Mouse (Mus musculus): ENCODE measurements around the gene Fermt2. TPM values are rescaled to one million over a fixed set of nuclear protein-coding genes. Genes with fewer than 3 reads are reported as not detected.

Fermt2 gene
- total RNA-seq, 2 experiments from 2014 or later = 214 to 243 TPM

GRCm38 (mm10) chr14:45550010-45550647 lies 20.2 kb upstream of the Fermt2 start:
- Histone ChIP-seq H3K4me3 (no peak overlapping the region), H3K27ac (no peak overlapping the region)
- intact Hi-C loops (cut with DNase I) = no loop called here
- TF ChIP-seq CTCF (IDR thresholded peaks at IDR 0.05) = no peak
- no peak for DNase-seq

- DNase-seq = no peak
- TF ChIP-seq CTCF (IDR thresholded peaks at IDR 0.05) = peak; percentile 14; the same call in 1 of the 2 replicates
- Histone ChIP-seq H3K4me3 (no peak overlapping the region), H3K27ac (no peak overlapping the region)
- intact Hi-C loops (cut with DNase I) = no loop called here
Measured at GRCm38 (mm10) chr14:45548118-45548517, 18.2 kb upstream of the Fermt2 start.

GRCm38 (mm10) chr14:45544905-45545304 lies 15.0 kb upstream of the Fermt2 start:
- TF ChIP-seq CTCF (IDR thresholded peaks at IDR 0.05) = no peak
- intact Hi-C loops (cut with DNase I) = no loop called here
- Histone ChIP-seq H3K27ac (no peak overlapping the region), H3K4me3 (no peak overlapping the region)
- no peak for DNase-seq

- intact Hi-C loops (cut with DNase I) = no loop called here
- Histone ChIP-seq H3K27ac (no peak overlapping the region), H3K4me3 (no peak overlapping the region)
- DNase-seq = no peak
- TF ChIP-seq CTCF (IDR thresholded peaks at IDR 0.05) = no peak
Measured at GRCm38 (mm10) chr14:45544026-45544425, 14.1 kb upstream of the Fermt2 start.

- DNase-seq = peak; percentile 85
- H3K27ac ChIP-seq = peak overlapping the region; percentile 84
- peak overlapping the region; percentile 55 for H3K4me3 ChIP-seq
- intact Hi-C loops (cut with DNase I) = loop anchor here (1.0 kb wide), 1 partner anchor 117 kb away; no protein-coding TSS in a partner anchor
- TF ChIP-seq CTCF (IDR thresholded peaks at IDR 0.05) = peak; percentile 90
Measured at GRCm38 (mm10) chr14:45539659-45540468, 9.9 kb upstream of the Fermt2 start.

GRCm38 (mm10) chr14:45530364-45531345 lies 737 bp upstream of the Fermt2 start:
- intact Hi-C loops (cut with DNase I) = loop anchor here (5.0 kb wide), 1 partner anchor 68 kb away; no protein-coding TSS in a partner anchor
- no peak for DNase-seq
- no peak for TF ChIP-seq CTCF (IDR thresholded peaks at IDR 0.05)
- H3K27ac ChIP-seq = peak overlapping the region; percentile 99
- peak overlapping the region; percentile 88 for H3K4me3 ChIP-seq

- TF ChIP-seq CTCF (IDR thresholded peaks at IDR 0.05) = no peak
- Histone ChIP-seq H3K27ac (peak overlapping the region; percentile 99), H3K4me3 (peak overlapping the region; percentile 88)
- DNase-seq = peak; percentile 55
- intact Hi-C loops (cut with DNase I) = loop anchor here (2.0 to 5.0 kb wide), 2 partner anchors 16 to 42 kb away; no protein-coding TSS in a partner anchor
Measured at GRCm38 (mm10) chr14:45528861-45529260, 1.1 kb downstream of the Fermt2 start.

GRCm38 (mm10) chr14:45515771-45516170 lies 14.1 kb downstream of the Fermt2 start:
- intact Hi-C loops (cut with DNase I) = no loop called here
- peak overlapping the region; percentile 71 for H3K27ac ChIP-seq
- DNase-seq = no peak

GRCm38 (mm10) chr14:45510787-45511186 lies 19.1 kb downstream of the Fermt2 start:
- peak; percentile 33 for DNase-seq
- intact Hi-C loops (cut with DNase I) = no loop called here
- H3K27ac ChIP-seq = peak overlapping the region; percentile 64
- no peak overlapping the region for H3K4me3 ChIP-seq
- TF ChIP-seq CTCF (IDR thresholded peaks at IDR 0.05) = no peak

More at GRCm38 (mm10) chr14:45515771-45516170, 14.1 kb downstream of the Fermt2 start:
- TF ChIP-seq CTCF (IDR thresholded peaks at IDR 0.05) = no peak
- H3K4me3 ChIP-seq = peak overlapping the region; percentile 40; the same call in 1 of the 2 replicates

GRCm38 (mm10) chr14:45507923-45508322 lies 22.0 kb downstream of the Fermt2 start:
- intact Hi-C loops (cut with DNase I) = no loop called here
- peak overlapping the region; percentile 82 for H3K27ac ChIP-seq
- peak overlapping the region; percentile 13 for H3K4me3 ChIP-seq
- no peak for TF ChIP-seq CTCF (IDR thresholded peaks at IDR 0.05)
- DNase-seq = peak; percentile 40

- intact Hi-C loops (cut with DNase I) = no loop called here
- no peak for TF ChIP-seq CTCF (IDR thresholded peaks at IDR 0.05)
- peak overlapping the region; percentile 82 for H3K27ac ChIP-seq
- peak overlapping the region; percentile 13 for H3K4me3 ChIP-seq
- no peak for DNase-seq
Measured at GRCm38 (mm10) chr14:45507447-45507846, 22.5 kb downstream of the Fermt2 start.

- peak; percentile 39 for DNase-seq
- Histone ChIP-seq H3K27ac (peak overlapping the region; percentile 82), H3K4me3 (peak overlapping the region; percentile 13)
- TF ChIP-seq CTCF (IDR thresholded peaks at IDR 0.05) = peak; percentile 11; the same call in 1 of the 2 replicates
- intact Hi-C loops (cut with DNase I) = no loop called here
Measured at GRCm38 (mm10) chr14:45507032-45507431, 22.9 kb downstream of the Fermt2 start.
